Mouse (Mus musculus) testis, adult 2 months (tissue): ENCODE measurements at regions not wholly inside any gene's neighbourhood (a gene's known extent, or its start where the extent isn't known, plus 50 kb on each side); places are given as distances from the start of the nearest gene placed in this dataset.

ENCODE experiments used
- H3K27ac ChIP-seq: fragments of 200-500 bp; 2 replicates; pipeline ENCODE4 v1.5.1; 2012; ENCODE audit warnings: low read depth, low read length; ENCODE audit not compliant: control insufficient read depth, insufficient read depth
- H3K27me3 ChIP-seq: fragments of 200-500 bp; 2 replicates; pipeline ENCODE4 v1.6.1; 2012; ENCODE audit warnings: mild to moderate bottlenecking, low read length, moderate library complexity; ENCODE audit not compliant: control insufficient read depth, insufficient read depth
- H3K36me3 ChIP-seq: fragments of 200-500 bp; 2 replicates; pipeline ENCODE4 v1.6.1; 2012; ENCODE audit warnings: mild to moderate bottlenecking, low read length; ENCODE audit not compliant: control insufficient read depth, insufficient read depth
- H3K4me1 ChIP-seq: fragments of 200-500 bp; 2 replicates; pipeline ENCODE4 v1.6.1; 2012; ENCODE audit warnings: low read length; ENCODE audit not compliant: control insufficient read depth, insufficient read depth
- H3K4me3 ChIP-seq: fragments of 200-500 bp; 2 replicates; pipeline ENCODE4 v1.5.1; 2012; ENCODE audit warnings: low read depth, mild to moderate bottlenecking, low read length, moderate library complexity, mixed read lengths; ENCODE audit not compliant: control insufficient read depth
- CTCF ChIP-seq: fragments of 200-500 bp; IDR thresholded peaks from 2 replicates; pipeline ENCODE4 v1.5.1; 2012; ENCODE audit warnings: low read depth, mild to moderate bottlenecking, inconsistent platforms, low read length, moderate library complexity; ENCODE audit not compliant: control insufficient read depth, insufficient read depth, insufficient replicate concordance
- POLR2A ChIP-seq: fragments of 200-500 bp; IDR thresholded peaks from 2 replicates; pipeline ENCODE4 v1.6.1; 2012; ENCODE audit warnings: low read depth, mild to moderate bottlenecking, inconsistent platforms, low read length, moderate library complexity; ENCODE audit not compliant: control insufficient read depth

GRCm38 (mm10) chr2:116364136-116364535 lies 298.5 kb upstream of the Meis2 start:
- no peak overlapping the region for H3K27ac ChIP-seq
- no peak overlapping the region for H3K4me3 ChIP-seq
- H3K36me3 ChIP-seq: no peaks in the 10 kb centered on the region
- TF ChIP-seq CTCF (no peak), POLR2A (no peak)
- no peaks in the 10 kb centered on the region for H3K27me3 ChIP-seq
- H3K4me1 ChIP-seq: no peaks in the 10 kb centered on the region

- H3K36me3 ChIP-seq: no peaks in the 10 kb centered on the region
- H3K4me3 ChIP-seq: no peak overlapping the region
Measured at GRCm38 (mm10) chr2:116358145-116358544, 292.5 kb upstream of the Meis2 start.

GRCm38 (mm10) chr2:116348530-116348914 lies 282.9 kb upstream of the Meis2 start:
- Histone ChIP-seq H3K4me3 (no peak overlapping the region), H3K27me3 (no peaks in the 10 kb centered on the region), H3K36me3 (no peaks in the 10 kb centered on the region), H3K27ac (no peak overlapping the region), H3K4me1 (no peaks in the 10 kb centered on the region)
- TF ChIP-seq POLR2A (no peak), CTCF (no peak)

More at GRCm38 (mm10) chr2:116358145-116358544, 292.5 kb upstream of the Meis2 start:
- no peak overlapping the region for H3K27ac ChIP-seq
- H3K4me1 ChIP-seq: no peaks in the 10 kb centered on the region
- no peak for TF ChIP-seq CTCF
- no peak for TF ChIP-seq POLR2A
- no peaks in the 10 kb centered on the region for H3K27me3 ChIP-seq

GRCm38 (mm10) chr2:116347827-116348529 lies 282.3 kb upstream of the Meis2 start:
- Histone ChIP-seq H3K4me3 (no peak overlapping the region), H3K36me3 (no peaks in the 10 kb centered on the region), H3K4me1 (no peaks in the 10 kb centered on the region), H3K27me3 (no peaks in the 10 kb centered on the region), H3K27ac (no peak overlapping the region)
- TF ChIP-seq CTCF (no peak), POLR2A (no peak)

- no peak overlapping the region for H3K27ac ChIP-seq
- H3K4me1 ChIP-seq: no peaks in the 10 kb centered on the region
- no peak overlapping the region for H3K4me3 ChIP-seq
- H3K27me3 ChIP-seq: no peaks in the 10 kb centered on the region
- no peaks in the 10 kb centered on the region for H3K36me3 ChIP-seq
- TF ChIP-seq POLR2A (no peak), CTCF (no peak)
Measured at GRCm38 (mm10) chr2:116331801-116332200, 266.2 kb upstream of the Meis2 start.

GRCm38 (mm10) chr2:116322039-116322770 lies 256.6 kb upstream of the Meis2 start:
- Histone ChIP-seq H3K4me3 (no peak overlapping the region), H3K4me1 (no peaks in the 10 kb centered on the region), H3K27ac (no peak overlapping the region), H3K27me3 (no peaks in the 10 kb centered on the region), H3K36me3 (no peaks in the 10 kb centered on the region)
- TF ChIP-seq POLR2A (no peak), CTCF (no peak)

GRCm38 (mm10) chr2:116299551-116299950 lies 233.9 kb upstream of the Meis2 start:
- H3K27me3 ChIP-seq: no peaks in the 10 kb centered on the region
- H3K4me3 ChIP-seq: no peak overlapping the region
- H3K27ac ChIP-seq: no peak overlapping the region
- no peaks in the 10 kb centered on the region for H3K36me3 ChIP-seq
- TF ChIP-seq POLR2A (no peak), CTCF (no peak)
- H3K4me1 ChIP-seq: no peaks in the 10 kb centered on the region
